Mouse (Mus musculus) embryonic fibroblast, embryonic 13.5 days (primary cell): ENCODE results near the gene Agpat2. TPM values are rescaled to one million over a fixed set of nuclear protein-coding genes. Genes with fewer than 3 reads are reported as not detected.

Source experiments
- H3K27ac ChIP-seq: 2 replicates; pipeline ENCODE4 v1.5.1; 2012; ENCODE audit warnings: low read length, control low read depth, inconsistent platforms; ENCODE audit not compliant: insufficient read depth
- H3K4me1 ChIP-seq: 2 replicates; pipeline ENCODE4 v1.6.1; 2011; ENCODE audit warnings: low read length; ENCODE audit not compliant: control insufficient read depth, insufficient read depth
- H3K4me3 ChIP-seq: 2 replicates; pipeline ENCODE4 v1.5.1; 2011; ENCODE audit warnings: mild to moderate bottlenecking, control low read depth, low read length; ENCODE audit not compliant: insufficient read depth
- CTCF ChIP-seq: IDR thresholded peaks from 2 replicates; pipeline ENCODE4 v1.5.1; 2011; ENCODE audit warnings: mild to moderate bottlenecking, control low read depth, low read length, moderate library complexity, borderline replicate concordance; ENCODE audit not compliant: insufficient read depth
- POLR2A ChIP-seq: IDR thresholded peaks from 2 replicates; pipeline ENCODE4 v1.6.1; 2011; ENCODE audit warnings: low read depth, mild to moderate bottlenecking, control low read depth, low read length, moderate library complexity
- polyA plus RNA-seq: library from polyadenylated mRNA; stranded (reverse); fragments of >200 nt; gene quantifications from 2 replicates; pipeline ENCODE4 v1.2.4, GENCODE M21; 2011; ENCODE audit warnings: low read depth; ENCODE audit not compliant: missing spikeins, insufficient read length

The Agpat2 gene
- polyA plus RNA-seq, 1 experiment: 22.4 TPM

- no peak for TF ChIP-seq CTCF
- TF ChIP-seq POLR2A: no peak
- H3K4me1 ChIP-seq: no peaks in the 10 kb centered on the region
- H3K27ac ChIP-seq: no peak overlapping the region
- H3K4me3 ChIP-seq: no peak overlapping the region
Measured at GRCm38 (mm10) chr2:26550205-26550604, 54.0 kb downstream of the Agpat2 start.

- Histone ChIP-seq H3K4me3 (no peak overlapping the region), H3K27ac (no peak overlapping the region), H3K4me1 (no peaks in the 10 kb centered on the region)
- TF ChIP-seq CTCF (no peak), POLR2A (no peak)
Measured at GRCm38 (mm10) chr2:26549801-26550200, 54.4 kb downstream of the Agpat2 start.

- TF ChIP-seq POLR2A: no peak
- peak; percentile 67; the same call in 1 of the 2 replicates for TF ChIP-seq CTCF
- H3K4me1 ChIP-seq: peaks cover 4% of the 10 kb centered on the region
- no peak overlapping the region for H3K4me3 ChIP-seq
- H3K27ac ChIP-seq: no peak overlapping the region
Measured at GRCm38 (mm10) chr2:26547481-26547880, 56.7 kb downstream of the Agpat2 start.

GRCm38 (mm10) chr2:26544265-26544664 lies 60.0 kb downstream of the Agpat2 start:
- no peak overlapping the region for H3K4me3 ChIP-seq
- H3K4me1 ChIP-seq: peaks cover 4% of the 10 kb centered on the region
- no peak for TF ChIP-seq POLR2A
- no peak for TF ChIP-seq CTCF
- H3K27ac ChIP-seq: no peak overlapping the region

DNA sequence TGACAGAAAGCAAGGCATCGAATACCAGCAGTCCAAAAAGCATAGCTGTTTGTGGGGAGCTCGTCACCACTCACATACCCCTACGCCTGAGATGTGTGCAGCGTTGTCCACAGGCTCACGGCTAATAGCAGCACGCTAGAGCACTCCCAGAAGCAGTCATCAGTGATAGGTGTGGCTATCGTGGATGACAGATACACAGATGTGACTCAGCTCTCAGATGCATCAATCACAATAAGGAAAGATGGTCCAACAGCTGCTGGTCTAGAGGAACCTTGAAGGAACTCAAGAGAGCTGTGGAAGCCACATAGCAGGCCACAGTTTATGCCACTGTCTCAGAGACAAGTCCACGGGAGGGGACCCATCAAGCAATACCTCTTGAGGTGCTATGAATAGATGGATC lies 60.4 kb downstream of the Agpat2 start:
- H3K4me1 ChIP-seq: peaks cover 4% of the 10 kb centered on the region
- no peak overlapping the region for H3K27ac ChIP-seq
- TF ChIP-seq POLR2A (no peak), CTCF (no peak)
- H3K4me3 ChIP-seq: no peak overlapping the region

DNA sequence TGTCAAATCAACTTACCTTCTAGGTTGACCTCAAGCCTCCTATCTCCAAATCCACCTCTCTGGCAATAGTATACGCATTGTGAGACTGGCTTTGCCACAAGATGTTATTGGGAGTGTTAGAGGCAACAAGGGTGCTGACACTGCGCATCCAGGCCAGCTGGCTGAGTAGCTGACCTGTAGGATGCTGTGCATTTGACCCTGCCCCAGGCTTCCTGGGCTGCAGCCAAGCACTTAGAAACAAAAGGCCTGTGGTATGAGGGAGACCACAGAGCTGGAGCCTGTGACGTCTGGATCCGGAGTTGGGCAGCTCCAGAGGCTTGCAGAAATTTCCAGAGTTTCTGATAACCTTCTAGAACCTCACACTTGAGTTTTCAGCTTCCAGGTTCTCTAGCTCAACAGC lies 61.1 kb downstream of the Agpat2 start:
- Histone ChIP-seq H3K27ac (no peak overlapping the region), H3K4me1 (peaks cover 4% of the 10 kb centered on the region)
- TF ChIP-seq CTCF (no peak), POLR2A (no peak)

More for the DNA sequence above, 61.1 kb downstream of the Agpat2 start:
- H3K4me3 ChIP-seq: no peak overlapping the region

Other genes starting within 250 kb of the Agpat2 start
- not detected in 2 replicates for gene Card9, start 243.5 kb downstream of the Agpat2 start, polyA plus RNA-seq
- gene Snapc4, start 223.8 kb downstream of the Agpat2 start, polyA plus RNA-seq: 17.2 and 27.4 TPM in 2 replicates
- gene Entr1, start 215.1 kb downstream of the Agpat2 start, polyA plus RNA-seq: 75.7 and 76.1 TPM in 2 replicates
- 100 and 101 TPM in 2 replicates for gene Pmpca, start 215.1 kb downstream of the Agpat2 start, polyA plus RNA-seq
- gene Inpp5e, start 195.2 kb downstream of the Agpat2 start, polyA plus RNA-seq: 11.6 and 17.1 TPM in 2 replicates
- gene Sec16a, start 159.2 kb downstream of the Agpat2 start, polyA plus RNA-seq: 59.4 and 70.1 TPM in 2 replicates
- gene Notch1, start 87.8 kb downstream of the Agpat2 start, polyA plus RNA-seq: 19.2 and 24.3 TPM in 2 replicates
- 11.0 and 13.7 TPM in 2 replicates for gene Egfl7, start 24.4 kb downstream of the Agpat2 start, polyA plus RNA-seq
- not detected in 2 replicates for gene Gm20532, start 17.8 kb downstream of the Agpat2 start, polyA plus RNA-seq
- 12.0 and 16.3 TPM in 2 replicates for gene Fam69b, start 24.0 kb upstream of the Agpat2 start, polyA plus RNA-seq
- gene Lcn4, start 66.9 kb upstream of the Agpat2 start, polyA plus RNA-seq: not detected in 2 replicates